Mouse (Mus musculus) embryonic fibroblast, embryonic 13.5 days (primary cell): ENCODE data around the gene Atn1.

Source experiments
- CTCF ChIP-seq: IDR thresholded peaks from 2 replicates; pipeline ENCODE4 v1.5.1; 2011; ENCODE audit warnings: mild to moderate bottlenecking, control low read depth, low read length, moderate library complexity, borderline replicate concordance; ENCODE audit not compliant: insufficient read depth
- POLR2A ChIP-seq: IDR thresholded peaks from 2 replicates; pipeline ENCODE4 v1.6.1; 2011; ENCODE audit warnings: low read depth, mild to moderate bottlenecking, control low read depth, low read length, moderate library complexity

GRCm38 (mm10) chr6:124741842-124742241 lies 14.5 kb downstream of the Atn1 start:
- no peak for TF ChIP-seq CTCF
- TF ChIP-seq POLR2A = no peak
